Mouse (Mus musculus): ENCODE measurements around the gene Ryr3. TPM values are rescaled to one million over a fixed set of nuclear protein-coding genes. Genes with fewer than 3 reads are reported as not detected.
"Not testable (repeated sequence)": the region's sequence is repeated elsewhere in the genome, so short reads cannot be mapped to it uniquely, and the experiment has no call there.

The Ryr3 gene
- total RNA-seq, 1 experiment from 2014 or later, result not detected

DNA sequence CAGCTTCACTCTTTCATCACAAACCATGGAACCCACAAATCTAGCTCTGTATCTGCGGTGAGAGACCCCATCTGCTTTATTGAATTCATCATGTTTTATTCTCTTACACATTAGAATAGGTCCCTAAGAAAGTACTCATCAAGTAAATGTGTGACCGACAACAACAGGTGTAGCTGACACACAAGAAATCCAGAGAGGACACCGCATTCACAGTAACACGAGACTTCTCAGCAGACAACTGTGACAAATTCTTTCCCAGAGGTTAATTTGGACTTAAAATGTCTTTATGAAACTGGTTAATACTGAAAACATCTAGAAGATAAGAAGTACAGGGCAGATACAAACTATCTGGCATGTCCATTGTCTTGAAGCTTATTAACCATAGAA lies 101.0 kb downstream of the Ryr3 start:
- ATAC-seq (replicated peaks; ENCODE audit: insufficient number of reproducible peaks, low FRiP score, low TSS enrichment, poor library complexity, severe bottlenecking), result no peak

DNA sequence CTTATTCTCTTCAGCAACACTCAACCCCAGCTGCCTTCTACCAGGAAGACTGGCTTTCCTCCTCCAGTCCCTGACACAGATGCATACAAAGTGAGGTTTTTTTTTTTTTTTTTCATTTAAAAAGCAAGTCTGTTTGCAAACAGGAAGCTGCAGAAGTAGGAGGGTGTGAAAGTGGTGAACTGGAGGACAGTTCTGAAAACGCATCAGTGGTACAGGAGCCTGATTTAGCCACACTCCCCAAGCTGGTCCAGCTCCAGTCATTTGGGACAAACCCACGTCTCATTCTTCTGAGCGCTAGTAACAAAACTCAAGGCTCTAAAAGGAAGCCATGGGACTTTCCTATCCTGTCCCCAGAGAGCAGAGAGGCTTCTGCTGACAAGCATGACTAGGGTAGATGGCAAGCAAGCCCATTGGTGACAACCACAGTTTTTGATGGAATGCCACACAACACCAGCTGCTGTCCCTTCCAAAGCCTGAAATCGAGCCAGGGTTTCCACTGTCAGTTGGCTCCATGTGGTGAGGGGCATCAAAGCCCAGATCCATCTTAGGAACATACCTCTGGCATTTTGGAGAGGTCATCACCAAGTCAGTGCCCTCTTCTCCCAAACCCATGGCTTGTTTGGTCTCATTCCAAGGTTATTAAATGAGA lies 101.5 kb downstream of the Ryr3 start:
- ATAC-seq (replicated peaks; ENCODE audit: insufficient number of reproducible peaks, low FRiP score, low TSS enrichment, poor library complexity, severe bottlenecking), result no peak

DNA sequence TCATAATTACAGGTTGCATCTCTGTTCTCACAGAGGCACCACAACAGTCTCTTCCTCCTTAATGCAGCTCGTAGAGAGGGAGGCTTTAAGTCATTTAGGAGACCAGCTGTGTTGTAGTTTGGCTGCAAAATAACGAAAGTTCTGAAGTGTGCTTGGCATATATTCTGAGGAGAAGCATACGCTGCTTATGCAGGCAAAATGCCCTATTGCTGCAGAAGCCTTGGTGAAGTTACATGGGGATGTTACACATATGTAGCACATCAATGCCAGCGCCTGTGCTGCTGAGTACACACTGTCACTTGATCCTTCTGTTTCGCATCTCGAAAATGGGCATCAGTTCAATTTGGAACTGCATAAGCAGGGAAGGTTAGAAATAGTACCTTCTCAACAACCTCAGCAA lies 112.3 kb downstream of the Ryr3 start:
- no peak for ATAC-seq (replicated peaks; ENCODE audit: insufficient number of reproducible peaks, low FRiP score, low TSS enrichment, poor library complexity, severe bottlenecking)

DNA sequence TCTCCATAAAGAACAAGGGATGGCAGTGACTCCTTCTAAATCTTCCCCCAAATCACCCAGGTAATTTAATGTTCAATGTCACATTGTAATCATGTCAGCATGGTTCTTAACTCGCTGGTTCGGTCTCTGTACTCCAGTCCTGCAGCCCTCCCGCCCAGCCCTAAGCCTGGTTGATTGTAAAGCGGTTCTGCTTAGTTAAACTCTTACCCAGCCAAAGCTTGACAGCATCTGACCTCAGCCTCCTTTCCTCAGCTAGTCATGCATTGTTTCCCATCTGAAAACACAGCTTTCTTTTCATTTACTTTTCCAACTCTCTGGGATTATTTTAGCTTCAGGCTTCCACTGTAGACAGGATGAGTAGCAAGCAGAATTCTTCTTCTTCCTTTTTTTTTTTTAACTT lies 121.7 kb downstream of the Ryr3 start:
- ATAC-seq (replicated peaks; ENCODE audit: insufficient number of reproducible peaks, low FRiP score, low TSS enrichment, poor library complexity, severe bottlenecking), result no peak

DNA sequence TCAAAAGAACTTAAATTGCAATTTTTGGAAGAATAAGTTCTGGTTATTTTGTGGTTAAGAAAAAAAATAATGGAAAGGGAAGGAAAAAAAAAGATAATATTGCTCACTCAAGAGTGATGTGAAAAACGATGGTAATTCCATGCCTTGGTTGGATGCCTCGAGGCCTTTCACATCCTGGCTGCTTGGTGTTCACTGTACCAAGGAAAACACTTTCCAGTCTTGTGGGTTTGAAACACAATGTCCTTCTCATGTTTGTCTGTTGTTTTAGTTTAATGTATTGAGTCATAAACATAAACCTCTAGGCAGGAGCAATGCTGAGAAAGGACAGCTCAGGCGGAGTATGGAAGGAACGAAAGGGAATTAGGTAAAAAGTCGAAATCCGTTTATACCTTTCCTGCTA lies 122.8 kb downstream of the Ryr3 start:
- no peak for ATAC-seq (replicated peaks; ENCODE audit: insufficient number of reproducible peaks, low FRiP score, low TSS enrichment, poor library complexity, severe bottlenecking)

DNA sequence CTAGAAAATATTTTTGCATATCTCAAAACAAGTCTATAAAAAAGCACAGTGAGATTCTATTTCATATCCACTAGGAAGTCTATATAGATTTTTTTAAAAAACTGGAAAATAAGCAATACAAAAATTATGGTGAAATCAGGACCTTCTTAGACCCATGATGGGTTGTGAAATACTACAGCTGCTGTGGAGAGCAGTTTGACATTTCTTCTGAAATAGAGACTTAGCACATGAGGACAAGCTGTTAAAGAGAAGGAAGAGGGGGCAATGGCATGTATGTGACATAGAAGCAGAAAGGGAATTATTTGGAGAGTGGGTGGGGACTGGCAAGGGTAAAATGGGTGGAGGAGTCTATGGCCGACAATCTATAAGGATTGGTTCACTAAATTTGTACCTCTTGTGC lies 124.1 kb downstream of the Ryr3 start:
- ATAC-seq (replicated peaks; ENCODE audit: insufficient number of reproducible peaks, low FRiP score, low TSS enrichment, poor library complexity, severe bottlenecking), result no peak

DNA sequence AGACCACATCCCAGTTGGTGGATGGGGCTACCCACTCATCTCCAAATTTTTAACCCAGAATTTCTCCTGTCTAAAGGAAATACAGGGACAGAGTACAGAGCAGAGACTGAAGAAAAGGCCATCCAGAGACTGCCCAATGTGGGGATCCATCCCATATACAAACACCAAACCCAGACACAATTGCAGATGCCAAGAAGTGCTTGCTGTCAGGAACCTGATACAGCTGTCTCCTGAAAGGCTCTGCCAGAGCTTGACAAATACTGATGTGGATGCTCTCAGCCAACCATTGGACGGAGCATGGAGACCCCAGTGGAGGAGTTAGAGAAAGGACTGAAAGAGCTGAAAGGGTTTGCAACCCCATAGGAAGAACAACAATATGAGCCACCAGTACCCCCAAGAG lies 125.6 kb downstream of the Ryr3 start:
- ATAC-seq (replicated peaks; ENCODE audit: insufficient number of reproducible peaks, low FRiP score, low TSS enrichment, poor library complexity, severe bottlenecking), result not testable (repeated sequence)

DNA sequence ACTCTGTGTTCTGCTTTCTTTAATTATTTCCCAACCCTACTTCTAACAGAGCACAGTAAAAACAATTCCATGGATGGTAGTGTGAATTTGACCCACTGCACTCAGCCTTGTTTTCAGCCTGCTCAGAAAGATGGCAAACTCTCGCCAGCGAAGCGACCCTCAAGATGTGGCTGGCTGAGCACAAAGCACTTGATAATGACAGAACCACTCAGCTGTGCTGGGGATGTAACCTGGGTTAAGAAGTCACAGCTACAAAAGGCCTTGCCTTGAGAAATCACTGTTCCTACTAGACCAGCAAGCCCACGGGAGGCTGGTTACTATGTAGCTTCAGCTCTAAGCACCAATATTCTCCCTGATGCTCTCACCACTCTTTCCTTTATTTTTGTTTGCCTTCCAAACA lies 140.5 kb downstream of the Ryr3 start:
- no peak for ATAC-seq (replicated peaks; ENCODE audit: insufficient number of reproducible peaks, low FRiP score, low TSS enrichment, poor library complexity, severe bottlenecking)

DNA sequence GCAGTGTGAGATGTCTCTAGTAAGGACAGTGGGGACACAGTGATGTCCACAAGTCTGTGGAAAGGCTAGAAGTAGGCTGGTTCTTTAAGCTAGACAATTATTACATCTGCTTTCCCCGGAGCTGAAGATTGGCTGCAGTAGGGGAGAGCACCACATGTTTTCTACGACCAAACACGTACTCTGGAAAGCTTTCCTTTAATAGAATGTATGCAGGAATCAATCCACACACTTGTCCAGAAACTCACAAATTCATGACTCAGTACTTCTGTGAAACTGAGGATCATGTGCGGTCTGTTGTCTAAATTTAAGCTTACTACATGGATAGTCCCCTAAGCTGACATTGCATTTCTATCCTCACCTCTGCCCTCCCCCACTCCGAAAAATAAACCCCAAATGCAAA lies 157.5 kb downstream of the Ryr3 start:
- ATAC-seq (replicated peaks; ENCODE audit: insufficient number of reproducible peaks, low FRiP score, low TSS enrichment, poor library complexity, severe bottlenecking), result no peak

DNA sequence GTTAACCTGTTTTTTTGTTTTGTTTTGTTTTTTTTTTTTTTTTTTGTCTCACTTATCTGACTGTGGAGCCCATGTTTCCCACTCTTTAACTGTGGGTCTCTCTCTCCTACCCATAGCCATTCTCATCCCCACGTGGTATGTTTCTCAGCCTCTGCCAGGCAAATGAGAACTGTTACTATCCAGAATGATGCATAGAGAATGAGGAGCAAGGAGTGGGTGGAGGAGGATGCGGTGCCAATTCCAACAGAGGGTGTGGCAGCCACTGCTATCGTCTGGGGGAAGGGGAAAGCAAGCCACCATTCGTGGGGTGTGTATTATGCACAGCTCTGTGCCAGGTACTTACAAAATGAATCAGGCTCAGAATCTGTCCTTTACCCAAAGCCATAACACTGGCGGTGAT lies 158.0 kb downstream of the Ryr3 start:
- no peak for ATAC-seq (replicated peaks; ENCODE audit: insufficient number of reproducible peaks, low FRiP score, low TSS enrichment, poor library complexity, severe bottlenecking)

DNA sequence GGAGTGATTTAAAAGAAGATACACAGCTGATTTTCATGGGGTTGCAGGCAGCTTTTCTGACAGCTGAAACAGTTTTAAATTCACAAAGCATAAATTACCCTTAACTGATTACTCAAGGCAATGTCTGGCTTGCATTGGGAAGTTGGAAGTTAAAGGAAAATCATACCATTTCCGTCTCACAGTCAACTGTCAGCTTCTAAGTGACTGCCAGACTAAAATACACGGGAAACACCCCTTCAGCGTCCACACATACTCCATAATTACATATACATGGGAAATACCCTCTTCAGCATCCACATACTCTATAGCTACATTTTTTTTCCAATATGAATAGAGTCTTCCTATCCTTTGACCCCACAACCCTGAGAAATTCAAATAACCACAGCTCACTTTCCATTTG lies 158.8 kb downstream of the Ryr3 start:
- no peak for ATAC-seq (replicated peaks; ENCODE audit: insufficient number of reproducible peaks, low FRiP score, low TSS enrichment, poor library complexity, severe bottlenecking)

DNA sequence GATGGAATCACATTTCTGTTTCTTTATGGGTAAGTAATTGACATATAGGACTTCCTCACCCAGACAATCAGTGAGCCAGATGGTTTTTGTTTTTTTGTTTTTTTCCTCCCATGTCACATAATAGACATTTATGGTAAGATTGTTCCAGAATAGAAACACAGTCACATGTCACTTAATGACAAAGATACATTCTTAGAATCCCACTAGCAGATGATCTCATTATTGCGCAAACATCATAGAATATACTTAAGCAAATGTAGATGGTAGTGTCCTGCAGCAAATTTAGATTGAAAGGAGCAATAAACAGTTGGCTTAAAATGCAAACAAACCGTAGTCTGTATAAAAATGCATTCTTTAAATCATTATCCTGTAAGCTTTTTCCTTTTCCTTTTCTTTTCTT lies 161.3 kb downstream of the Ryr3 start:
- no peak for ATAC-seq (replicated peaks; ENCODE audit: insufficient number of reproducible peaks, low FRiP score, low TSS enrichment, poor library complexity, severe bottlenecking)

DNA sequence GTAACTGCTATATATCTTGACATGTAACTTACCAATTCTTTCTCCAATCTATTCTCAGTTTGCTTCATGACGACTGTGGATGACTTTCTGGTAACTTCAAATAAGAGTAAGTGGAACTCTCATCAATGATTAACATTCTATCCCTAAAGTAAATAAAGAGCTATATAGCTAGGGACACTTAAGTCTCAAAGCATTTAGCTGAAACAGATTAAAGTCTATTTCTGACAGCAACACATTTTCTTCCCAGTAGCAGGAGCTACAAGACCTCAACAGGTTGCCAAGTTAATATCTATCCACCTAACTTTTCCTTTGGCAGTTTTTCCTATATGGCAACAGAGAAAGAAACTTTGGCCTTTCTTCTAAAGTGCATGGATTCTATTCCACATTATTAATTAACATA lies 167.1 kb downstream of the Ryr3 start:
- ATAC-seq (replicated peaks; ENCODE audit: insufficient number of reproducible peaks, low FRiP score, low TSS enrichment, poor library complexity, severe bottlenecking), result no peak

DNA sequence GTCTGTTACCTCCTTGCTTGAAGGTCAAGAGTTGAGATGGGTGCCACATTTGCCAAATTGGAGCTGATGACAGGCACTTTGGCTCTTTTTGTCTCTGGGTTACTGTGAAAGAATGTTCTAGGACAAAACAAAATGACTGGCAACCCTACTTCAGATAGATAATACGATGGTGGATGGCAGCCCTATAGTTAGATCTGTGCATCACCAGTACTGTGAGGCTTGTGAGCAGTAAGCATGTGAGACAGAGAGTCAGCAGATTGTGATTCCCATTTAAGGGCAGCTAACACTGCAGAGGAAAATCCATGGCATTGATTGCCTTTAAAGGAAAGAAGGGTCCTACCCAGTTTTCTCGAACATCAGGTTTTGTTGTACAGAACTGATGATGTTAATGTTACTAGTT lies 180.3 kb downstream of the Ryr3 start:
- ATAC-seq (replicated peaks; ENCODE audit: insufficient number of reproducible peaks, low FRiP score, low TSS enrichment, poor library complexity, severe bottlenecking), result no peak

DNA sequence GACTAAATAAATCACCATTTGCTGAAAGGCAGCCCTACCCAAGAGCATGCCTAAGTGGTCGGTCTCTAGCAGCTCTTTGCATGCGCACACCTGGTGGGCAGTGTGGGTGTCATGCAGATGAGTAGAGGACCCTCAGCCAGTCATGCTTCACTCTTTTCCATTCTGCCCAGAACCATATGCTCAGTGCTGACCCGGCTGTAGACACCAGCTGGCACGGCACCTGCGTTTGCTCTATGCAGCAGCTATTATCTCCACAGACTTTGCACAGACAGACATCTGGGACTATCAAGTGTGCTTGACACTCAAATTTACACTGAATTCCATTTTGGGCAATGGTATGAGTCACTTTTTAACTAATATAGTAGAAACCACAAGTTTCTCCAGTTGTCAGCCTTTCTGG lies 186.2 kb downstream of the Ryr3 start:
- no peak for ATAC-seq (replicated peaks; ENCODE audit: insufficient number of reproducible peaks, low FRiP score, low TSS enrichment, poor library complexity, severe bottlenecking)

DNA sequence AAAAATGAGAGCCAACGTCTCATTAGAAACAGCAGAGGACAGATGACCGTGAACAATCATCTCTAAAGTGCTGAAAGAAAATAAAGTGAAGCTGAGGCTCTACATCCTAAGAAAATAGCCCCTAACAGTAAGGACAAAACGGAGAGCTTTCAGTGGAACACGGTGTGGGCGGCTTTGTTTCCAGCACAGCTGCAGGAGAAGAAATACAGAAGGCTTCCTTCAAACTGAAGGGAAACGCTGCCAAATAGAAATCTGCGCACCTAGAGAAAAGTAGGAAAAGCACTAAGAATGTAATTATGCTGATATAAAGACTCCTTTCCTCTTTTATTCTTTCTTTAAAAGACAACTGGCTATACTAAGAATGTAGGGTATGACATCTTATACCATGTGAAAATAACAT lies 197.0 kb downstream of the Ryr3 start:
- ATAC-seq (replicated peaks; ENCODE audit: insufficient number of reproducible peaks, low FRiP score, low TSS enrichment, poor library complexity, severe bottlenecking), result no peak

DNA sequence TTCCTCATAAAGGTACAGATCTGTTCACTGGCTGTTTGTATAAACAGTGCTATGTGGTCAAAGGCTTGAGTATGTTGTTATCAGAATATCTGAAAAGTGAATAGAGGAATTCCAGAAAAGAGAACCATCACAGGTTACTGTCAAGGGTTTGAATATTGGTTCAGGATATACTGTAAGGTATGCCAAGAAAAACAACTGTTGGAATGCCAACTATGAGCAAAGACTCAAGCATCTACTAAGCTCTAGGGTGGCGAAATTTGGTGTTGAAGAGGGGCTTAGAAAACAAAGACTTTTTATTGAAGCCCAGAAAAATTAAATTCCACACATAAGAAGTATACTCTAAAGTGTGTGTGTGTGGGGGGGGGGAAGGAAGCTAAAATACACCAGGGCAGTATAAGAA lies 198.6 kb downstream of the Ryr3 start:
- ATAC-seq (replicated peaks; ENCODE audit: insufficient number of reproducible peaks, low FRiP score, low TSS enrichment, poor library complexity, severe bottlenecking), result no peak

DNA sequence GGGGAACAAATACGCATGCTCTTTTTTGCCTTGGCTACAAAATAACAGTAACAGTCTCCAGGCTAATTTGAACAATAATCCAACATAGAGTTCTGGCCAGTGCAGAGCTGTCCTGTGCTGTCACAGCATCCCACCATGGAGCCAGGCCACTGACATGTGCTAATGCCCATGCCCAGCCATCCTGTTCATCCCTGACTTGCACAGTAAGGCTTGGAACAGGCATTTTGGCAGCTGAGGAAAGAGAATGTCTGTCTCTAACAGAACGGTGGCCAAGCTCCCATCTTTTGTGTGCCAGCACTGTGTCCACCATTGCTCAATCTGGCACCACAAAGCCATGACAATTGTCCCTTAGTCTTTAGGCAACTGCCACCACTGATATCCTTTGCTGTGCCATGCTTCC lies 200.7 kb downstream of the Ryr3 start:
- ATAC-seq (replicated peaks; ENCODE audit: insufficient number of reproducible peaks, low FRiP score, low TSS enrichment, poor library complexity, severe bottlenecking), result no peak

DNA sequence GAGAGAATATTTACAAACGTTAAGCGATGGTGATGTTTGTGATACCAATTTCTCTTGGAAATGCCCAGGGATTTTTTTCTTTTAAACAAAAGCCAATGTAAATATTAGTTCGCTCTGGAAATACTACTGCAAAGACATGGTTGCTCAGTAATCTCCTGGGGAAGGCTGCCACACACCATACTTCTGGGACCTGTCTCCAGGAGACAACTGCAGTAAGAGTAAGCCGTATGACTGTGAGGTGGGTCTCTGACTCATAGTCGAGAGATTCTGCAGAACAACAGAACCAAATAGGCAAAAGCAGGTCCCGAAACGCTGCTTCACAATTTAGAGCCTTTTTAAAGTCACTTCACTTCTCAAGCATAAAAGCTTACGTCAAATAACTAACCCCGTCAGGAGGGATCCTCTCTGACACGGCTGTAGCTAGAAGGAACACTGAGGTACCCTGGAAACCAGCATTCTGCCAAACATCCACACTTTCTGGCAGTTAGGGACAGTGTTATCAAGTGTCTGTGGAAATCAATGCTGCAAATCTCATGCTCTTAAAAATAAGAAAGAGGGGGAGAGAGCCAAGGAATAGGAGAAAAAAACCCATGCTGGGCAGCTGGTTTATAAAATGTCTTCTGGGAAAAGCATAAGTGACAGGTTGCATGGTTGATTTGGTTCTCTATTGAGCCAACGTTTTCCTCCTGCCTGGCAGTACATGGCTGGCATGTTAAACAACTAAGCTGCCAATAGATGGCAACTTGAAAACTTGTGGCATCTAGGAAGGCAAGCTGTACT lies 207.7 kb downstream of the Ryr3 start:
- no peak for ATAC-seq (replicated peaks; ENCODE audit: insufficient number of reproducible peaks, low FRiP score, low TSS enrichment, poor library complexity, severe bottlenecking)

DNA sequence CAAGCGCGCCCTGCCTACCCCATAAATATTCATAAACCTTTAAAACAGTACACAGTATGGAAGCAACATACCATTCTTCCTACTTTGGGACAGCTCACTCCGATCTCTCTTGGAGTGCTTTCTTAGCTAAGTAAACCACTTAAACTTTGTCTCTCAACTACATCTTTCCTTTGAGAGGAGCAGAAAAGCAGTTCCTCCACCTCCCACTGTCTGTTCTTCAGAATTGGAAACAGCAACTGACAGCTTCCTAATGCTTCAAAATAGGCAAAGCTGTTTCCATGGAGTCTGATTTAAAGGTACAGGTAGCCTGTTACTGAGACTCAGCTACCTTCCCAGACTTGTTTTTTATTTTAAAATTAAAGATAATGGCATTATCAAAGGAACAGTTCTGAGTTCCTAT lies 218.4 kb downstream of the Ryr3 start:
- ATAC-seq (replicated peaks; ENCODE audit: insufficient number of reproducible peaks, low FRiP score, low TSS enrichment, poor library complexity, severe bottlenecking), result no peak
